In genomic region chr1:90592784-90593183, GRCm38 (mm10) we compare ENCODE assay signal across 8 mouse cellular contexts. TPM values are rescaled to one million over a fixed set of nuclear protein-coding genes. Genes with fewer than 3 reads are reported as not detected.
A peak's percentile ranks its signal among the peaks of the same experiment; 100 is the strongest.
DNase-seq lines count a peak whose midpoint lies in the region; ATAC-seq lines count a peak whose summit lies in the region.

No protein-coding gene starts in this region.

- 26% methylated on average over 6 of the region's 6 CpGs for WGBS in forebrain, embryonic 13.5 days
- 22% methylated on average over 6 of the region's 6 CpGs for WGBS in hindbrain, embryonic 14.5 days
- WGBS in midbrain, embryonic 10.5 days, result 20% methylated on average over 6 of the region's 6 CpGs

- H3K27ac ChIP-seq in forebrain, embryonic 13.5 days, result no peak overlapping the region
- no peak overlapping the region for H3K27ac ChIP-seq in hindbrain, embryonic 14.5 days
- no peak overlapping the region for H3K27ac ChIP-seq in midbrain, embryonic 10.5 days (replicated peaks)

- ATAC-seq in forebrain, embryonic 13.5 days, result peak; percentile 67
- 0 out of 2 replicates have a peak, but pooled peaks have one; percentile 62 for ATAC-seq in hindbrain, embryonic 14.5 days (ENCODE audit: low FRiP score)
- no peak; the same call in 1 of the 2 replicates for ATAC-seq in erythroid progenitor cell, adult 5-6 weeks (replicated peaks; ENCODE audit: low FRiP score, poor library complexity, severe bottlenecking)

- peaks cover 24% of the 10 kb centered on the region for H3K27me3 ChIP-seq in forebrain, embryonic 13.5 days
- H3K27me3 ChIP-seq in hindbrain, embryonic 14.5 days (ENCODE audit: control insufficient read depth, insufficient read depth, low read length), result peaks cover 4% of the 10 kb centered on the region; the same call in 1 of the 2 replicates
- H3K27me3 ChIP-seq in midbrain, embryonic 10.5 days (ENCODE audit: low read depth, poor library complexity, severe bottlenecking), result peaks cover 24% of the 10 kb centered on the region

- H3K4me1 ChIP-seq in forebrain, embryonic 13.5 days, result peaks cover 4% of the 10 kb centered on the region; the same call in 1 of the 2 replicates
- no peaks in the 10 kb centered on the region for H3K4me1 ChIP-seq in hindbrain, embryonic 14.5 days (replicated peaks; ENCODE audit: control insufficient read depth, insufficient read depth, low read length)
- peaks cover 15% of the 10 kb centered on the region for H3K4me1 ChIP-seq in midbrain, embryonic 10.5 days

- no peaks in the 10 kb centered on the region for H3K36me3 ChIP-seq in forebrain, embryonic 13.5 days (ENCODE audit: poor library complexity, severe bottlenecking)
- no peaks in the 10 kb centered on the region for H3K36me3 ChIP-seq in hindbrain, embryonic 14.5 days (replicated peaks; ENCODE audit: control insufficient read depth, insufficient read depth)
- H3K36me3 ChIP-seq in midbrain, embryonic 10.5 days, result no peaks in the 10 kb centered on the region

- H3K4me3 ChIP-seq in forebrain, embryonic 13.5 days, result no peak overlapping the region
- no peak overlapping the region for H3K4me3 ChIP-seq in hindbrain, embryonic 14.5 days (replicated peaks; ENCODE audit: low read length)
- no peak overlapping the region for H3K4me3 ChIP-seq in midbrain, embryonic 10.5 days

- no peaks in the 10 kb centered on the region; the same call in 1 of the 2 replicates for H3K9me3 ChIP-seq in forebrain, embryonic 13.5 days (replicated peaks)
- no peaks in the 10 kb centered on the region for H3K9me3 ChIP-seq in hindbrain, embryonic 14.5 days (ENCODE audit: control insufficient read depth, low read length)
- H3K9me3 ChIP-seq in midbrain, embryonic 10.5 days (replicated peaks), result no peaks in the 10 kb centered on the region; the same call in 1 of the 2 replicates

- H3K4me2 ChIP-seq in forebrain, embryonic 13.5 days, result no peak overlapping the region
- no peak overlapping the region for H3K4me2 ChIP-seq in hindbrain, embryonic 14.5 days (replicated peaks)

- peak; percentile 92 for DNase-seq in NIH3T3 (ENCODE audit: low read depth)
- DNase-seq in c-Kit-negative CD71-positive TER-119-positive erythroid progenitor cells, embryonic 14.5 days (ENCODE audit: low read depth, low spot score), result peak; percentile 37
- DNase-seq in hindbrain, embryonic 14.5 days (ENCODE audit: low spot score), result peak; percentile 93
- DNase-seq in left cerebral cortex, adult 18-20 months (ENCODE audit: low spot score in 2 of 2), result peak; percentile 71 to 81
- DNase-seq in midbrain, embryonic 10.5 days (ENCODE audit: low spot score), result peak; percentile 80
- peak; percentile 95 for DNase-seq in right cerebral cortex, postnatal 4 days

- H3K9ac ChIP-seq in forebrain, embryonic 13.5 days, result no peak overlapping the region
- no peak overlapping the region for H3K9ac ChIP-seq in hindbrain, embryonic 14.5 days

RNA-seq across cellular contexts. Expression of gene Cops8, which starts 10.0 kb away (rescaled TPM):
- polyA plus RNA-seq in forebrain, embryonic 13.5 days (2015; fragmentation: Nextera tagmentation; extraction: Ambion mirVana), result 166 and 195 TPM in 2 replicates
- 177 and 179 TPM in 2 replicates for polyA plus RNA-seq in hindbrain, embryonic 14.5 days (2014; fragmentation: Nextera tagmentation; extraction: Ambion mirVana)
- total RNA-seq in left cerebral cortex, adult 18-20 months (2021), result 100 to 1,000 TPM; 122 to 127 TPM
- 183 and 199 TPM in 2 replicates for polyA plus RNA-seq in midbrain, embryonic 10.5 days (2016; fragmentation: Nextera tagmentation; extraction: Ambion mirVana)
- 12.6 and 19.7 TPM in 2 replicates for total RNA-seq in erythroid progenitor cell, adult 5-6 weeks (2015; ENCODE audit: low replicate concordance)
- total RNA-seq in erythroid progenitor cell, adult 5-6 weeks (2017; ENCODE audit: low replicate concordance), result 20.8 and 23.1 TPM in 2 replicates

Comparison
In these comparisons a context has a peak if more than half of its experiments do, and no peak if none do; other contexts are left out.
1. DNase-seq: peak in every context shown above with its lines; median percentile 95 in right cerebral cortex, postnatal 4 days; 93 in hindbrain, embryonic 14.5 days; 92 in NIH3T3; 80 in midbrain, embryonic 10.5 days; 76 in left cerebral cortex, adult 18-20 months; 37 in c-Kit-negative CD71-positive TER-119-positive erythroid progenitor cells, embryonic 14.5 days.